Mouse (Mus musculus): Measurements from ENCODE around the gene H2al1a.

H2al1a gene

GRCm38 (mm10) chrX:11345762-11346161, 46.7 kb downstream of the H2al1a start:
- DNase-seq (ENCODE audit: low spot score in 2 of 2) = no peak

GRCm38 (mm10) chrX:11346756-11347155, 47.7 kb downstream of the H2al1a start:
- DNase-seq (ENCODE audit: low spot score in 2 of 2) = no peak
